Mouse (Mus musculus) forebrain, postnatal 0 days (tissue): Measurements from ENCODE around the gene Srsf7. TPM values are rescaled to one million over a fixed set of nuclear protein-coding genes. Genes with fewer than 3 reads are reported as not detected.

Source experiments
- ATAC-seq: fragments of 200-750 bp; cut with Nextera tagmentation; 2 replicates; pipeline ENCODE4 v1.8.0; 2017; ENCODE audit warnings: mild to moderate bottlenecking, moderate library complexity
- DNase-seq: peaks from one replicate; pipeline ENCODE4 v3.0.0-alpha.2; 2015
- H3K27ac ChIP-seq: fragments of 300-500 bp; sonication (generic); 2 replicates; pipeline ENCODE4 v1.5.1; 2014; ENCODE audit warnings: low read depth, mild to moderate bottlenecking, antibody characterized with exemption, low read length, moderate library complexity, mixed read lengths
- H3K27me3 ChIP-seq: fragments of 300-500 bp; sonication (generic); 2 replicates; pipeline ENCODE4 v1.6.1; 2014; ENCODE audit warnings: mild to moderate bottlenecking, low read length, mixed read lengths; ENCODE audit not compliant: insufficient read depth
- H3K36me3 ChIP-seq: fragments of 300-500 bp; sonication (generic); 2 replicates; pipeline ENCODE4 v1.6.1; 2014; ENCODE audit warnings: mild to moderate bottlenecking, moderate library complexity; ENCODE audit not compliant: insufficient read depth
- H3K4me1 ChIP-seq: fragments of 300-500 bp; sonication (generic); 2 replicates; pipeline ENCODE4 v1.6.1; 2014; ENCODE audit warnings: antibody characterized with exemption; ENCODE audit not compliant: insufficient read depth
- H3K4me2 ChIP-seq: fragments of 300-500 bp; sonication (generic); 2 replicates; pipeline ENCODE4 v1.6.1; 2014; ENCODE audit warnings: low read depth, mild to moderate bottlenecking, moderate library complexity
- H3K4me3 ChIP-seq: fragments of 300-500 bp; sonication (generic); 2 replicates; pipeline ENCODE4 v1.5.1; 2014; ENCODE audit warnings: low read depth, low read length, mixed read lengths
- H3K9ac ChIP-seq: fragments of 300-500 bp; sonication (generic); 2 replicates; pipeline ENCODE4 v1.6.1; 2014; ENCODE audit warnings: mild to moderate bottlenecking
- H3K9me3 ChIP-seq: fragments of 300-500 bp; sonication (generic); 2 replicates; pipeline ENCODE4 v1.6.1; 2016; ENCODE audit warnings: low read length
- CTCF ChIP-seq: sonication (generic); IDR thresholded peaks from 2 replicates; pipeline ENCODE4 v1.5.1; 2016; ENCODE audit warnings: antibody characterized with exemption, control low read depth, low read depth
- WGBS: fragments of 180-500 bp; shearing (Covaris S2); extraction: QIAGEN DNeasy Blood & Tissue Kit; methylation state at CpG from one replicate; pipeline ENCODE4 v1.1.7; 2014; 5-methylcytosine and 5-hydroxymethylcytosine counted together
- polyA plus RNA-seq: library from polyadenylated mRNA; unstranded; fragments of >200 nt; fragmentation: Nextera tagmentation; extraction: Ambion mirVana; gene quantifications from 2 replicates; pipeline ENCODE4 v1.2.1, GENCODE M21; 2015
- total RNA-seq: library from RNA; depleted of rRNA; stranded (reverse); fragments of >200 nt; gene quantifications from 2 replicates; pipeline ENCODE4 v1.2.3, GENCODE M21; 2014; rRNA removed

Gene Srsf7
- total and polyA plus RNA-seq, 2 experiments from 2014 or later = 228 to 251 TPM

GRCm38 (mm10) chr17:80160454-80160853, 46.7 kb downstream of the Srsf7 start:
- no peaks in the 10 kb centered on the region for H3K9me3 ChIP-seq
- H3K4me3 ChIP-seq = no peak overlapping the region
- ATAC-seq = peak; percentile 47
- no peaks in the 10 kb centered on the region for H3K36me3 ChIP-seq
- H3K27me3 ChIP-seq = no peaks in the 10 kb centered on the region
- 0 out of 2 replicates have a peak, but pooled peaks cover 2% of the 10 kb centered on the region for H3K4me1 ChIP-seq
- 25% methylated on average over 5 of the region's 5 CpGs for WGBS
- TF ChIP-seq CTCF = no peak
- H3K9ac ChIP-seq = no peak overlapping the region
- no peak overlapping the region for H3K27ac ChIP-seq
- peak; percentile 70 for DNase-seq
- H3K4me2 ChIP-seq = no peak overlapping the region

GRCm38 (mm10) chr17:80157489-80157888, 49.6 kb downstream of the Srsf7 start:
- Histone ChIP-seq H3K9me3 (no peaks in the 10 kb centered on the region), H3K36me3 (no peaks in the 10 kb centered on the region), H3K4me2 (no peak overlapping the region), H3K27me3 (no peaks in the 10 kb centered on the region), H3K9ac (no peak overlapping the region), H3K27ac (no peak overlapping the region), H3K4me3 (no peak overlapping the region), H3K4me1 (no peaks in the 10 kb centered on the region)
- no peak for TF ChIP-seq CTCF
- WGBS = 96% methylated on average over 6 of the region's 6 CpGs
- DNase-seq (no peak), ATAC-seq (no peak)

DNA sequence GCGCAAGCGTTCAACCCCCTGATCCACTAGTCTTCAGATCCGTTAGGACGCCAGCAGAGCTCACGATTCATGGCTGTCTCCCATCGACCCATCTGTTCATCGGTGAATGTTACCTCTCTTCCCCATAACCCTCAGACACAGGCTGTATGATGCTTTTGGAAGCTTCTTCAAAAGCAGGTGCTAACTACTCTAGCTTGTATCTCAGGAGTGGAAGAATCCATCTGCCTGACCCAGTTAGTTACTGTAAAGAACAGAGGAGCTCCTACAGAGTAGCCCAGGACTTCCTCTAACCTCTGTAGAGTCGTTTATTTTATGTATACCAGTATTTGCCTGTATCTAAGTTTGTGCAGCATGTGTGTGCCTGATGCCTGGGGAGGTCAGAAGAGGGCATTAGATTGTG, 50.2 kb downstream of the Srsf7 start:
- no peak overlapping the region for H3K9ac ChIP-seq
- no peaks in the 10 kb centered on the region for H3K27me3 ChIP-seq
- no peak for ATAC-seq
- 93% methylated on average over 8 of the region's 8 CpGs for WGBS
- H3K27ac ChIP-seq = no peak overlapping the region
- TF ChIP-seq CTCF = no peak
- DNase-seq = no peak
- no peaks in the 10 kb centered on the region for H3K9me3 ChIP-seq
- no peak overlapping the region for H3K4me3 ChIP-seq
- H3K4me2 ChIP-seq = no peak overlapping the region
- H3K4me1 ChIP-seq = no peaks in the 10 kb centered on the region
- no peaks in the 10 kb centered on the region for H3K36me3 ChIP-seq

DNA sequence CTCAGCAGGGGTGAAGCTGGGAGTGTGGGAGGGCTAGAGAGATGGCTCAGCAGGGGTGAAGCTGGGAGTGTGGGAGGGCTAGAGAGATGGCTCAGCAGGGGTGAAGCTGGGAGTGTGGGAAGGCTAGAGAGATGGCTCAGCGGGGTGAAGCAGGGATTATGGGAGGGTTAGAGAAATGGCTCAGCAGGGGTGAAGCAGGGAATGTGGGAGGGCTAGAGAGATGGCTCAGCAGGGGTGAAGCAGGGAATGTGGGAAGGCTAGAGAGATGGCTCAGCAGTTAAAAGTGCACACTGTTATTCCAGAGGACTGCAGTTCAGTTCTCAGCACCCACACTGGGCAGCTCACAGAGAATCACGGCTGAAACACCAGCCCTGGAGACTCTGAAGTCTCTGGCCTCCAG, 53.5 kb downstream of the Srsf7 start:
- H3K36me3 ChIP-seq = no peaks in the 10 kb centered on the region
- ATAC-seq = no peak
- H3K4me3 ChIP-seq = no peak overlapping the region
- no peak overlapping the region for H3K4me2 ChIP-seq
- no peak overlapping the region for H3K27ac ChIP-seq
- no peak for TF ChIP-seq CTCF
- DNase-seq = no peak
- H3K4me1 ChIP-seq = no peaks in the 10 kb centered on the region; the same call in 1 of the 2 replicates
- no peak overlapping the region for H3K9ac ChIP-seq
- WGBS = 54% methylated on average over 2 of the region's 2 CpGs
- H3K9me3 ChIP-seq = no peaks in the 10 kb centered on the region
- H3K27me3 ChIP-seq = no peaks in the 10 kb centered on the region

GRCm38 (mm10) chr17:80152767-80153630, 54.1 kb downstream of the Srsf7 start:
- Histone ChIP-seq H3K36me3 (no peaks in the 10 kb centered on the region), H3K4me3 (no peak overlapping the region), H3K27ac (no peak overlapping the region), H3K4me2 (no peak overlapping the region), H3K27me3 (no peaks in the 10 kb centered on the region), H3K9me3 (no peaks in the 10 kb centered on the region), H3K9ac (no peak overlapping the region), H3K4me1 (no peaks in the 10 kb centered on the region; the same call in 1 of the 2 replicates)
- no peak for DNase-seq
- no peak for TF ChIP-seq CTCF
- ATAC-seq = no peak
- WGBS = 77% methylated on average over 12 of the region's 12 CpGs

- Histone ChIP-seq H3K36me3 (no peaks in the 10 kb centered on the region), H3K4me2 (no peak overlapping the region), H3K27me3 (no peaks in the 10 kb centered on the region), H3K9ac (no peak overlapping the region), H3K27ac (no peak overlapping the region), H3K9me3 (no peaks in the 10 kb centered on the region), H3K4me1 (no peaks in the 10 kb centered on the region; the same call in 1 of the 2 replicates), H3K4me3 (no peak overlapping the region)
- 26% methylated on average over 5 of the region's 5 CpGs for WGBS
- DNase-seq (no peak), ATAC-seq (no peak)
- no peak for TF ChIP-seq CTCF
Observed at GRCm38 (mm10) chr17:80151353-80151752, 55.8 kb downstream of the Srsf7 start.

Other genes starting within 250 kb of the Srsf7 start
- gene Hnrnpll, start 145.0 kb downstream of the Srsf7 start, total RNA-seq = 60.2 and 67.6 TPM in 2 replicates
- 42.3 and 49.7 TPM in 2 replicates for gene Hnrnpll, start 145.0 kb downstream of the Srsf7 start, polyA plus RNA-seq
- gene Galm, start 79.8 kb downstream of the Srsf7 start, total RNA-seq = 2.0 and 2.2 TPM in 2 replicates
- 1.7 and 2.0 TPM in 2 replicates for gene Galm, start 79.8 kb downstream of the Srsf7 start, polyA plus RNA-seq
- 0.15 and 0.43 TPM in 2 replicates for gene Ttc39d, start 153 bp upstream of the Srsf7 start, total RNA-seq
- gene Ttc39d, start 153 bp upstream of the Srsf7 start, polyA plus RNA-seq = 0.05 and 0.19 TPM in 2 replicates
- gene Gemin6, start 17.1 kb upstream of the Srsf7 start, total RNA-seq = 13.9 and 14.0 TPM in 2 replicates
- 23.5 and 24.9 TPM in 2 replicates for gene Gemin6, start 17.1 kb upstream of the Srsf7 start, polyA plus RNA-seq
- gene Morn2, start 82.9 kb upstream of the Srsf7 start, total RNA-seq = 26.4 and 33.2 TPM in 2 replicates
- gene Morn2, start 82.9 kb upstream of the Srsf7 start, polyA plus RNA-seq = 42.2 and 47.8 TPM in 2 replicates
- 72.1 and 72.4 TPM in 2 replicates for gene Dhx57, start 83.2 kb upstream of the Srsf7 start, total RNA-seq
- gene Dhx57, start 83.2 kb upstream of the Srsf7 start, polyA plus RNA-seq = 26.1 and 33.7 TPM in 2 replicates
- gene Arhgef33, start 100.1 kb upstream of the Srsf7 start, total RNA-seq = 1.5 and 6.2 TPM in 2 replicates
- 1.6 and 1.8 TPM in 2 replicates for gene Arhgef33, start 100.1 kb upstream of the Srsf7 start, polyA plus RNA-seq
- not detected in 2 replicates for gene Gm10190, start 166.2 kb upstream of the Srsf7 start, total RNA-seq
- 3.5 and 3.9 TPM in 2 replicates for gene Gm10190, start 166.2 kb upstream of the Srsf7 start, polyA plus RNA-seq